Mouse (Mus musculus) limb, embryonic 10.5 days (tissue): ENCODE results near the gene Atxn7l1. TPM values are rescaled to one million over a fixed set of nuclear protein-coding genes. Genes with fewer than 3 reads are reported as not detected.

Experiments used
- DNase-seq: peaks from one replicate; pipeline ENCODE4 v3.0.0-alpha.2; 2017; ENCODE audit warnings: low spot score
- H3K27ac ChIP-seq: fragments of 300-500 bp; sonication (generic); 2 replicates; pipeline ENCODE4 v1.5.1; 2016; ENCODE audit warnings: mild to moderate bottlenecking
- H3K27me3 ChIP-seq: fragments of 300-500 bp; sonication (generic); 2 replicates; pipeline ENCODE4 v1.6.1; 2016; ENCODE audit warnings: low read depth, mild to moderate bottlenecking; ENCODE audit not compliant: poor library complexity, severe bottlenecking
- H3K36me3 ChIP-seq: fragments of 300-500 bp; sonication (generic); 2 replicates; pipeline ENCODE4 v1.6.1; 2016; ENCODE audit warnings: mild to moderate bottlenecking, moderate library complexity
- H3K4me1 ChIP-seq: fragments of 300-500 bp; sonication (generic); 2 replicates; pipeline ENCODE4 v1.6.1; 2016
- H3K4me3 ChIP-seq: fragments of 300-500 bp; sonication (generic); 2 replicates; pipeline ENCODE4 v1.5.1; 2016; ENCODE audit warnings: mild to moderate bottlenecking, moderate library complexity
- H3K9me3 ChIP-seq: fragments of 300-500 bp; sonication (generic); replicated peaks from 2 replicates; pipeline ENCODE4 v1.6.1; 2016; ENCODE audit warnings: mild to moderate bottlenecking
- WGBS: fragments of 180-500 bp; shearing (Covaris S2); methylation state at CpG from one replicate; pipeline ENCODE4 v1.1.7; 2016; 5-methylcytosine and 5-hydroxymethylcytosine counted together
- polyA plus RNA-seq: library from polyadenylated mRNA; unstranded; fragments of >200 nt; fragmentation: Nextera tagmentation; extraction: Ambion mirVana; gene quantifications from 2 replicates; pipeline ENCODE4 v1.2.1, GENCODE M21; 2016

The Atxn7l1 gene
- polyA plus RNA-seq, 1 experiment from 2014 or later, result 11.0 TPM

DNA sequence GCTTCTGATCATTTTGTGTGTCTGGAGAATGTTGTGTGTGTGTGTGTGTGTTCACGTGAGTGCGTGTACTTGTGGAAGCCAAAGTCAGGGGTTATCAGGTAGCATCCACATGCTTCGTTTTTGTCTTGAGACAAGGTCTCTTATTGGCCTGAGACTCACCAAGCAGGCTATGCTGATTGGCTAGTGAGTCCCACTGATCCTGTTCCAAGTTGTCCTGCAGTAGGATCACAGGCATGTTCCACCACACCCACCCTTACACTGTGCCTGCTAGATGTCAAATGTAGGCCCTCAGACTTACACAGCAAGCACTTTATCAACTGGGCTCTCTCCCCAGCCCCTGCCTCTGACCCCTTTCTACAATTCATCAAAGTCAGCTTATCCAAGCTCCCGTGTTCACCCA, 187.9 kb downstream of the Atxn7l1 start:
- Histone ChIP-seq H3K27me3 (no peaks in the 10 kb centered on the region), H3K4me3 (no peak overlapping the region), H3K36me3 (no peaks in the 10 kb centered on the region), H3K4me1 (0 out of 2 replicates have a peak, but pooled peaks cover 5% of the 10 kb centered on the region), H3K9me3 (no peaks in the 10 kb centered on the region), H3K27ac (no peak overlapping the region)
- no peak for DNase-seq
- 71% methylated on average over 4 of the region's 4 CpGs for WGBS

DNA sequence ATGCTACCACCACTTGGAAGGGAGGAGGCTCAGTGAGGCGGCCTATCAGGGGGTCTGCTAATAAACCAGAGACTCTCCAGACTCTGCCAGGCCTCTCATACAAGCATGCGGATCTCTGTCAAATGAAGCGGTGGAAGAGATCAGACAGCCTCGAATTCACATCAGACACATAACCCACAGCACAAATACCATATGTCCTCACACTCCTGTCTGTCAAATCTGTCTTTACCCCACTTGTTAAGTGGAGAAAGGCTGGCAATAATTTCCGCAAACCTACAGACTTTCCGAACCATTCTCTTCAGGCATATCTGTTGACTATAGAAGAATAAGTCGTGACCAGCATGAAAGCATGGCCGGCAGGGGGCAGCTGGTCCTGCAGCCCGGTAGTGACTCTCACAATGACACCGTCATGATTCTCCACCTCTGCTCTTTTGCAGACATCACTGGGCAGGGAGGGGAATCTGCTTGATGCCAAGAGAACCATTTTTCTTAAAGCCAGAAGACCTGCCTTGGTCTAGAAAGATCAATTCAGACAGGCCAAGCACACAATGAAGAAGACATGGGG, 189.2 kb downstream of the Atxn7l1 start:
- no peak overlapping the region for H3K4me3 ChIP-seq
- no peak overlapping the region for H3K27ac ChIP-seq
- H3K36me3 ChIP-seq, result no peaks in the 10 kb centered on the region
- no peaks in the 10 kb centered on the region for H3K27me3 ChIP-seq
- 0 out of 2 replicates have a peak, but pooled peaks cover 5% of the 10 kb centered on the region for H3K4me1 ChIP-seq
- WGBS, result 72% methylated on average over 10 of the region's 10 CpGs
- no peak for DNase-seq
- no peaks in the 10 kb centered on the region for H3K9me3 ChIP-seq

DNA sequence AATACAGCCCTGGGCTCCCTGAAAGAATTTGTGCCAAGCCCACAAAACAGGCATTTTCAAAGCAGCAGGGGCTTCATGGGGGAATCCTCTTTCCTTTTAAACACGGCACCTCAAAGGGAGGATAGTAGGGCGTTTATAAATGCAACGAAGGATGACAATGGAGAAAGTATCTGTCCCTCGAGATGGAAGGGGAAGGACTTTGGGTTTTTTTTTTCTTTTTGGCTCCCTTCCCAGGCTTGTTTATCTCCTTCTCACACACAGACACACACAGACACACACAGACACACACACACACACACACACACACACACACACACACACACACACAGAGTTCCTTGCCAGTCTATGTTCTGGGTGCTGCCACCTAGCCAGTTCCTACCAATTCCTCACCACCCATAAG, 189.8 kb downstream of the Atxn7l1 start:
- H3K36me3 ChIP-seq, result no peaks in the 10 kb centered on the region
- DNase-seq, result no peak
- WGBS, result 85% methylated on average over 4 of the region's 4 CpGs
- H3K4me3 ChIP-seq, result no peak overlapping the region
- no peak overlapping the region for H3K27ac ChIP-seq
- peaks cover 6% of the 10 kb centered on the region; the same call in 1 of the 2 replicates for H3K4me1 ChIP-seq
- H3K27me3 ChIP-seq, result no peaks in the 10 kb centered on the region
- H3K9me3 ChIP-seq, result no peaks in the 10 kb centered on the region

DNA sequence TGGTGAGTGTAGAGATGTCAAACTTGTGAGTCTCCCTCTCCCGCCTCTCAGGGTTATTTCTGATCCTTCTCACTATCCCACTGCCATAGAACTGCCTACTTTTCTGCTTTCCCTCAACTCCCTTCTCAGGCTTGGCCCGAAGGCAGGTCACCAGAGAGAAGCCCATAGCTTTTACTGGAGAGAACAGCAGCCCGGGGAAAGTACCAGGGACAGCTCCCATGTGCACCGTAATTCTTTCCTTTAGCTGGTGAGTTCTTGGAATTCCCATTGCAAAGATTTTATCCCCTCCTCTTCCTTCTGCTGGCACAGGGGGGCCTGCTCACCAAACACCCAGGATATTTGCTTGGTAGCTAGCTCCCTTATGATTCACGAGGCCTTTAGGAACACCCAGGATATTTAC, 190.7 kb downstream of the Atxn7l1 start:
- 33% methylated on average over 5 of the region's 5 CpGs for WGBS
- no peak overlapping the region for H3K4me3 ChIP-seq
- no peaks in the 10 kb centered on the region for H3K9me3 ChIP-seq
- no peak overlapping the region for H3K27ac ChIP-seq
- H3K27me3 ChIP-seq, result no peaks in the 10 kb centered on the region
- DNase-seq, result peak; percentile 63
- peaks cover 9% of the 10 kb centered on the region; the same call in 1 of the 2 replicates for H3K4me1 ChIP-seq
- H3K36me3 ChIP-seq, result no peaks in the 10 kb centered on the region

GRCm38 (mm10) chr12:33339822-33340221, 192.3 kb downstream of the Atxn7l1 start:
- no peak overlapping the region for H3K4me3 ChIP-seq
- DNase-seq, result no peak
- 90% methylated on average over 4 of the region's 4 CpGs for WGBS
- H3K4me1 ChIP-seq, result peaks cover 22% of the 10 kb centered on the region
- no peak overlapping the region for H3K27ac ChIP-seq
- H3K9me3 ChIP-seq, result no peaks in the 10 kb centered on the region
- 0 out of 2 replicates have a peak, but pooled peaks cover 10% of the 10 kb centered on the region for H3K27me3 ChIP-seq
- no peaks in the 10 kb centered on the region for H3K36me3 ChIP-seq

GRCm38 (mm10) chr12:33340698-33341097, 193.2 kb downstream of the Atxn7l1 start:
- Histone ChIP-seq H3K27ac (no peak overlapping the region), H3K27me3 (0 out of 2 replicates have a peak, but pooled peaks cover 10% of the 10 kb centered on the region), H3K4me3 (no peak overlapping the region), H3K36me3 (no peaks in the 10 kb centered on the region), H3K9me3 (no peaks in the 10 kb centered on the region), H3K4me1 (peaks cover 31% of the 10 kb centered on the region)
- 86% methylated on average over 6 of the region's 6 CpGs for whole genome bisulfite sequencing
- no peak for DNase-seq

- Histone ChIP-seq H3K4me1 (peaks cover 38% of the 10 kb centered on the region), H3K9me3 (no peaks in the 10 kb centered on the region), H3K27me3 (0 out of 2 replicates have a peak, but pooled peaks cover 10% of the 10 kb centered on the region), H3K36me3 (no peaks in the 10 kb centered on the region), H3K27ac (no peak overlapping the region), H3K4me3 (no peak overlapping the region)
- DNase-seq, result no peak
- WGBS, result 89% methylated on average over 17 of the region's 17 CpGs
These were observed 193.9 kb downstream of the Atxn7l1 start for GRCm38 (mm10) chr12:33341351-33341892.

DNA sequence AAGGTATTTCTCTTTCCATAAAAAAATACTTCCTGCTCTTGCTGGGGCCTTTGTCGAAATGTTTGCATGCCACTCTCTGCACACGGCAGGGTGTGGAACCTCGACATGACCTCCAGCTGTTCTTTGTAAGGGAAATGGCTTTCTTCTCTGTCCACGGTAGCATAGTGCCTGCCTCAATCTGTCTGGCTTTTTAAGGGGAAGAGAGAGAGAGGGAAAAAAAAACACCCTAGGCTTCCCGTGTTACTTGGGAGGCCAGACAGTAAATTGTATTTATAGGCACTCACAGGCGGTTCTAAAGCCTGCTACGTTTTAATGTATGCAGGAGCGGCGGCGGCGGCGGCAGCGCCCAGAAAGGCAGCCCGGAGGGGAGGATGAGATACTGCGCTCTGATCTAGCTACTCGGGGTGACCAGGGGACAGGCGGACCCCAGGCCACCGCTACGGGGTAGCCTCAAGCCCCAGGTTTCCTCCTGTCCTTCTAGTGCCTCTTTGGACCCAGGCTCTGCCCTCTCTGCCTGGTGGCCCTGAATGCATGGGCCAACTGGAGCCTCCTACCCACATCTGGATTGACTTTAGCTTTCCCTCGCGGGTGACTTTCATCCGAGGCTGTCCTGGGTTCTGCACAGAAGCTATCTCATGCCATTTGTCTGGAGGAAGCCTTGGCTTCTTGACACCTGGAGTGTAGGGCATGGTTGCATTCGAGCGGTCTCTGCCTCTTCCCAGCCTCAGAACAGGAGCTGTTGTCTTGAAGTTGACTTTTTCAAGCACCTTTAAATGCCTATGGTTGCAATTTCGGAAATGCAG, 197.7 kb downstream of the Atxn7l1 start:
- 0 out of 2 replicates have a peak, but pooled peaks cover 2% of the 10 kb centered on the region for H3K36me3 ChIP-seq
- H3K4me3 ChIP-seq, result peak overlapping the region; percentile 46
- H3K27me3 ChIP-seq, result 0 out of 2 replicates have a peak, but pooled peaks cover 10% of the 10 kb centered on the region
- no peaks in the 10 kb centered on the region for H3K9me3 ChIP-seq
- peak; percentile 60 for DNase-seq
- 4% methylated on average over 25 of the region's 25 CpGs for WGBS
- peaks cover 42% of the 10 kb centered on the region for H3K4me1 ChIP-seq
- H3K27ac ChIP-seq, result peak overlapping the region; percentile 87

DNA sequence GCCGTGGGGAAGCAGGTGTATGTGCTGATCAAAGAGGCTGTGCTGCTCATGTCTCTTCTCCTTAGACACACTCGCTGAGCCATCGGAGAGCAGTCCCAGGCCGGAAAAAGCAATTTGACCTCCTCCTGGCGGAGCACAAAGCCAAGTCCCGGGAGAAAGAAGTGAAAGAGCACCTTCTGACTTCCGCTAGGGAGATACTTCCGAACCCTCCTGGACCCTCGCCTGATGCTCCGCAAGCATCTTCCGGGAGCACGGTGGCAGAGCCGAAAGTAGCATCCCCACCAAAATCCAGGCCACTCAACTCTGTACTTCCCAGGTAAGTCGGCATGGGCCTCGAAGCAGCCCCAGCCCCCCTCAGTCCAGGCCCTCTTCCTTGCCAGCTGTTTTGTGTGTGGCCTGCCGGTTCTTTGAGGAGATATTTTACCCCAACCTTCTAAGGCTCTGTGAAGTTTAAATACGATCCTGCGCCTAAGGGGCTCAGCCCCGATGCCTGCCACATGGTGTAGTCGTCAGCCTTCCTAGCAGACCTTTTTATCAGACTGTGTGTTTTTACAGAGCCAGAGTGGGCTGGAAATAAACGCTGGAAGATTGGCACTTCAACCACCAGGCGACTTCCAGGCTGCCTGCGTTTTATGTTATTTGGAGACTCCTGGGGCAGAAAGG, 198.4 kb downstream of the Atxn7l1 start:
- Histone ChIP-seq H3K27me3 (0 out of 2 replicates have a peak, but pooled peaks cover 10% of the 10 kb centered on the region), H3K27ac (peak overlapping the region; percentile 87), H3K9me3 (no peaks in the 10 kb centered on the region), H3K36me3 (0 out of 2 replicates have a peak, but pooled peaks cover 5% of the 10 kb centered on the region), H3K4me3 (peak overlapping the region; percentile 46), H3K4me1 (peaks cover 42% of the 10 kb centered on the region)
- 22% methylated on average over 23 of the region's 23 CpGs for WGBS
- DNase-seq, result peak; percentile 55

DNA sequence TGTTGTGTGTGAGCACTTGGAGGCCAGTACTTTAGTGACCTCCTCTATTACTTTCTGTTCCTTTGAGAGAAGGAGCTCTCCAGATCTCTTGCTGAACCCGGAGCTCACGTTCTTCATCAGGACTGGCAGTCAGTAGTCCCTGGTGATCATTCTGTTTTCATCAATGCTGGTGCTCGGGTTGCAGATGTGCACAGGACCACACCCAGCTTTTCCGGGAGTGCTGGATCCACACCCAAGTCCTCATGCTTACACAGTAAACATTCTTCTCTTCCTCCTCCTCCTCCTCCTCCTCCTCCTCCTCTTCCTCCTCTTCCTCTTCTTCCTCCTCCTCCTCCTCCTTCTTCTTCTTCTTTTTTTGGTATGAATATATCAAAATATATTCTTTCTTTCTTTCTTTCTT, 205.2 kb downstream of the Atxn7l1 start:
- 83% methylated on average over 4 of the region's 4 CpGs for WGBS
- Histone ChIP-seq H3K4me3 (no peak overlapping the region), H3K27ac (no peak overlapping the region), H3K27me3 (no peaks in the 10 kb centered on the region), H3K4me1 (no peaks in the 10 kb centered on the region), H3K9me3 (no peaks in the 10 kb centered on the region), H3K36me3 (peaks cover 5% of the 10 kb centered on the region; the same call in 1 of the 2 replicates)
- DNase-seq, result no peak

GRCm38 (mm10) chr12:33358345-33358744, 210.9 kb downstream of the Atxn7l1 start:
- Histone ChIP-seq H3K9me3 (no peaks in the 10 kb centered on the region), H3K4me1 (no peaks in the 10 kb centered on the region), H3K27me3 (no peaks in the 10 kb centered on the region), H3K36me3 (peaks cover 3% of the 10 kb centered on the region; the same call in 1 of the 2 replicates), H3K4me3 (no peak overlapping the region), H3K27ac (no peak overlapping the region)
- WGBS, result 95% methylated on average over 10 of the region's 10 CpGs
- no peak for DNase-seq

GRCm38 (mm10) chr12:33359209-33359608, 211.7 kb downstream of the Atxn7l1 start:
- Histone ChIP-seq H3K4me1 (no peaks in the 10 kb centered on the region; the same call in 1 of the 2 replicates), H3K4me3 (no peak overlapping the region), H3K27me3 (no peaks in the 10 kb centered on the region), H3K36me3 (peaks cover 3% of the 10 kb centered on the region; the same call in 1 of the 2 replicates), H3K27ac (no peak overlapping the region), H3K9me3 (no peaks in the 10 kb centered on the region)
- WGBS, result 89% methylated on average over 7 of the region's 7 CpGs
- DNase-seq, result no peak
